Mouse (Mus musculus): ENCODE data around the gene Cdyl2. TPM values are rescaled to one million over a fixed set of nuclear protein-coding genes. Genes with fewer than 3 reads are reported as not detected.

Cdyl2 gene
- total RNA-seq (2021): 10 to 100 TPM; 19.2 to 23.3 TPM
- long read RNA-seq, experiment 1, transcript Cdyl2-201 (7 exons, 2,411 nt): major isoform, 8 of 14 reads
- long read RNA-seq, experiment 1, partial matches to known transcripts: 3 of 14 reads
- long read RNA-seq, experiment 1, other reads (novel, unspliced or antisense): 3 of 14 reads
- long read RNA-seq, experiment 2, partial matches to known transcripts: 0 of 7 reads
- long read RNA-seq, experiment 2, other reads (novel, unspliced or antisense): 3 of 7 reads

- DNase-seq (ENCODE audit: low spot score in 2 of 2): peak; percentile 72 to 85
Measured at GRCm38 (mm10) chr8:116732684-116733647, at the start of gene Cdyl2. Gene Cdyl2 (minus strand): TSS chr8:116732991.

DNA sequence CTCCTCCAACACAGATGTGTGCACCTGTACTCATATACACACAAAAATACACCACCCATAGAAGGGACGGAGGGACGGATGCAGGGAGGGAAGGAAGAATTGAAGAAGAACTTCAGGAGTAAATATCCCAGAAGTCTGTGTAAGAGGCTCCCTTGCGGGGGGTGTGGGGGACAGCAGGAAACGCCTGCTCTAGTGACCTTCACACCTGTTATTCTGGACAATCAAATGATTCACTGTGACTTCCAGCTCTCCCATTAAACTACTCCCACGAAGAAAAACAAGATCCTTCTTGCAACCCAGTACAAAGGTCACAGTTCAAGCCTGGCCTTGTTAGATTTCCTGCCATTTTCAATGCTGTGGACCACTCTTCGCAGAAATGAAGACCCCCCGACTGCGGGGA is 47.8 kb upstream of the Cdyl2 start:
- no peak for DNase-seq (ENCODE audit: low spot score in 2 of 2)

GRCm38 (mm10) chr8:116774220-116774619 is 41.4 kb upstream of the Cdyl2 start:
- DNase-seq (ENCODE audit: low spot score in 2 of 2): no peak

- DNase-seq (ENCODE audit: low spot score in 2 of 2): no peak
Measured at GRCm38 (mm10) chr8:116772727-116773126, 39.9 kb upstream of the Cdyl2 start.

DNA sequence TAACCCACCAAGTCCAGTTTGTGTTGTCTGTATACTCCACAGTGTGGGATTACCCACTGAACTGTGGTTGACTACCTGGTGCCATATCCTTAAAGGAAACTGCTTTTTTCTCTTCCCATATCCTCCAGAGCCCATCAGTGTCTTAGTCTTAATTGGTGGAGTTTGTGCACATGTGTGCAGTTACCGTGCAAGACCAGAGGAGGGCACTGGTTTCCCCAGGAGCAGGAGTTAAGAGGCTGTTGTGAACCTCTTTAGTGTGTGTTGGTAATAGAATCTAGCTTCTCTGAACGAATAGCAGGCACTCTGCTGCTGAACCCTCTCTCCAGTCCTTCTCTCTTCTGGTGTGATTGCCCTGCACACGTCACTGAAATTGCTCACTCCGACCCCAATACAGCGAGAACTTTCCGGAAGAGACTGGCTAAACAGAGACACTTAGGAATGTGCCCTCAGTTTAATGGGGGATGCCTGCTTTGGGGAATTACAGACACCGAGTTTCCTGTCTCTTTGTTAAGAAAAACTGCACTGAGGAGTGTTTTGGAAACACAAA is 39.1 kb upstream of the Cdyl2 start:
- no peak for DNase-seq (ENCODE audit: low spot score in 2 of 2)

GRCm38 (mm10) chr8:116770756-116771155 is 38.0 kb upstream of the Cdyl2 start:
- DNase-seq (ENCODE audit: low spot score in 2 of 2): no peak

DNA sequence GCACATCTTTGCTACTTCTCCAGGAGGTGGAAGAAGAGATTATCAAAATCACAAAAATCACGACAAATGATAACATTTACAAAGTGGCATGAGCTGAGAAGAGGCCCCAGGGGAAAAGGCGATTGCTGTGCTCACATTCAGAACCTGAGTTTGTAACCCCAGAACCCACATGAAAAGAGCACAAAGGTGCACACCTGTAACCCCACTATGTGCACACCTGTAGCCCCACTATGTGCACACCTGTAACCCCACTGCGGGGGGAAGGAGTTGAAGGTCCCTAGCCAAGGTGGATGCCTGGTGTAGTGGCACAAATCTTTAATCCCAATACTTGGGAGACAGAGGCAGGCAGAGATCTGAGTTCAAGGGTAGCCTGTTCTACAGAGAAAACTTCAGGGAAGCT is 23.4 kb upstream of the Cdyl2 start:
- DNase-seq (ENCODE audit: low spot score in 2 of 2): no peak

DNA sequence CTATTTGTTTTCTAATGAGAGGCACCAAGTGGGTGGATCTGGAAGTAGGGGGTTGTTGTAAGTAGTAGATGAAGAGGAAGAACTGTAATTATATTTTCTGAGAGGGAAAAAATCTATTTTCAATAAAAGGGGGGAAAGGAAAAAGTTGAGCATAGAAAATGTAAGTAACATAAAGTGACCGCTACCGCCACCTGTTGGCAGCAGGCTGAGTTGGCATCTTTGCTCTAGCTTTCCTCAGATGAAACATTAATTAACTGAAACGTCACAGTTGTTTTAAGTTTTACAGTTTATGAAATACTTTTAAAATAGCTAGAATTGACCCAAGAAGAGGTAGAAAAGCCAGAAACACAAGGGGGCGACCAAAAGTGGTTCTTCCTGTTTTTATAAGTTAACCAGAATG is 22.8 kb upstream of the Cdyl2 start:
- DNase-seq (ENCODE audit: low spot score in 2 of 2): peak; percentile 41 to 46

DNA sequence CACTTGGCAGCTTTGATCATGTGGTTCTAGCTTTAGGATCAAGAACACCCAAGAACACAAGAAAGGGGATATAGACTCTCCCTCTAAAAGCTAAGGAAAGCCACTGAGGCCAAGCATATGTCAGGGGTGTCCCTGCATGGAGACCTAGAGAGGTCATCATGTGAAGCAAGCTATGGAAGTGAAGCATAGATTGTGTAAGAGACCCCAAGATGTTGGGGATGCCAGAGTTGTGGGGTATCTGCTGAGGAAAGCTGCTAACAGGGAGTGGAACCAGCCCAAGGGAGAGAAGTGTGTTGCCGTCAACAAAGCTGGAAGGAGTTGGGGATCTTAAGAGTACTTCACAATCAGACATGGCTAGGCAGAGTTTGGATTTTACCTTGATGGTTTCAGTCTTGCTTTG is 7.9 kb upstream of the Cdyl2 start:
- no peak for DNase-seq (ENCODE audit: low spot score in 2 of 2)

GRCm38 (mm10) chr8:116735306-116735705 is 2.5 kb upstream of the Cdyl2 start:
- peak; percentile 56 to 60 for DNase-seq (ENCODE audit: low spot score in 2 of 2)

DNA sequence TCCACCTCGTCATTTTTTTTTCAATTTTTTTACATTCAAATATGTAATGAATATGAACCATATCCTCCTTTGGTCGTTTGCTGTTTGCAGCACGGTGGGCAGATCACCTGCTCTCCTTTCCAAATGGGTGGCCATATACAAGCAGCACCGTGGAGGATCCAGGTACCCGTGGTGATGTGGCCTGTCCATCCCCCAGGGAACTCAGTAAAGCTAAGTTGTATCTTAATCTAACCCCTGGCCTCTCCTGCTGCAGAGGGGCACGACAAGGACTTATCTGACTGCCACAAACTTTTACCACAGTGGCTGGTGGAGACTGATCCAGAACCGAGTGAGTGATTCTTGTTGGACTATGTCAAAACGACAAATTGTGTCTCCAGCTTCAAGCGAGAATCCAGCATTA is 1.4 kb upstream of the Cdyl2 start:
- DNase-seq (ENCODE audit: low spot score in 2 of 2): no peak

DNA sequence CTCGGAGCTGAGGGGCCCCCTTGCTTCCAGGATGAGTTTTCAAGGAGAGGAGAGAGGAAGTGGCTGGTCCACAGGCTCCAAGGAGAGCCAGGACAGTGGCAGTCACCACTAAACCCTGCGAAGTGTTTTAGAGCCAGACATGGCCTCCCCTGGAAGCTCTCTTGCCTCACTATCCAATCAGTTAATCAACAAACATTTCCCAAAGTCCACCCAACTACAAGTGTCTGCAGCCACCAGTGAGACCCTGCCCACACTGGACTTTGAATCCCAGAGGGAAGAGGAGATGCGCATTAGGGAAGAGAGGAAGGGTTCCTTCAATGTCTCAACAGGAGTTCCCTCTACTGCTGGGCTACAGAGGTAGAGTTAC is 840 bp upstream of the Cdyl2 start:
- no peak for DNase-seq (ENCODE audit: low spot score in 2 of 2)

DNA sequence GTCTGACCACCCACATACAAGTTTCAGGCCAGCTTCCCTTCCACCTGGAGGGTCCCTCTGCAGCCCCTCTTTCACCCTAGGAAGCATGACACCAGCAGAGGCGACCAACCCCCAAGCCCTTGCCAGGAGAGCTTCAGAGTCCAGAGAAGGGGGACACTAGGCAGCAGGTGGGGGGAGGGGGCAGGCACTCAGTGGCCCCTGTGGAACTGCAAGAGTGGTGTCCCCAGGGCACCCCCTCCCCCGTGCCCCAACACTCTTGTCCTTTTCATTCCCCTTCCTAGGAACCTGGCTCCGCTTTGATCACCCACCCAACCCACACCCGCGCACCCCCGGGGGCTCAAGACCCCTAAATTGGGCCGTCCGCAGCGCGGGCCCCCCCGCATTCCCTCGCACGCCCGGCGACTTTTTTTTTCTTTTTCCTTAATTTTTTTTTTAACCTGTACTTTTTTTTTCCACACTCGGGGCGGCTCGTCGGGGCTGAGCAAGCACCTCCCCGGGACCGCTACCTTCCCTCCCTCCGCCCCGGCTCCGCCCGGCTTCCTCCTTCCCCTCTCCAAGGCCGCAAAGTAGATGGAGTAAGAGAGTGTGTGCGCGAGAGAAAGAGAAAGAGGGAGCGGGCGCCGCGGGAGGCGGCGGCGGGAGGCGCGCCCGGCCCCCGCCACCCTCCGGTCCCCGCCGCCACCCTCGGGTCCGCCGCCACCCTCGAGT is 661 bp downstream of the Cdyl2 start:
- DNase-seq (ENCODE audit: low spot score in 2 of 2): no peak

GRCm38 (mm10) chr8:116721451-116721850 is 11.3 kb downstream of the Cdyl2 start:
- DNase-seq (ENCODE audit: low spot score in 2 of 2): no peak

- DNase-seq (ENCODE audit: low spot score in 2 of 2): no peak
Measured at GRCm38 (mm10) chr8:116707496-116707895, 25.3 kb downstream of the Cdyl2 start.

DNA sequence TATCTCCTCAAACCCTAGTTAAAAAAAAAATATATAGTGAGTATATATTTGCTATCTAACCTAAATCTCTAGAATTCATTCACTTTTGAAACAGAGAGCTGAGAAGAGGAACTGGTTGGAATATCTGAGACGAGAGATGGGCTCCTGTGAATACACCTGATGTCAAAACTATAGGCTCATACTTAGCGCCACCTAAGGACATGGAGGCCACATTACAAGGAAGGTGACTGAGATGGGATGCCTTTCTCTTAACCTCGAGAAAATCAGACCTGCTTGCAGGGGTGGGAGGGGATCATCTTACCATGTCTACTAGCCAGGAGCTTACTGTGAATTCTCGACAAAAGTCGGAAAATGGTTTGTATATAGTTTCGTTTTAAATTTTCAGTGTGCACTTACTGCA is 30.3 kb downstream of the Cdyl2 start:
- no peak for DNase-seq (ENCODE audit: low spot score in 2 of 2)

- no peak for DNase-seq (ENCODE audit: low spot score in 2 of 2)
Measured at GRCm38 (mm10) chr8:116692931-116693330, 39.9 kb downstream of the Cdyl2 start.

DNA sequence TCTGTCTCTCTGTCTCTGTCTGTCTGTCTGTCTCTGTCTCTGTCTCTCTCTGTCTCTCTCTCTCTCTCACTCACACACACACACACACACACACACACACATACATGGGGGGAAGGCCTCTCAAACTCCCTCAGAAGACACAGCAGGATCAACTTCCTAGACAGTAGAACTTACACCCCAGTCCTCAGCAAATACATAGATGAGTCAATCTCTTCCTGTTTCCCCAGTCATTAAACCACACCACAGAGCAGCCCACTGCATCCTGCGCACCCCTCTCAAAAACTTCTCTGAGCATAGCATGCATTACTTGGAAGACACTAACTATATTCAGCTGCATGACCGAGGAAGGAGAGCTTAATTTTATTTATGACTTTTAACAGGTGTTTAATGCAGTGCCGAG is 43.0 kb downstream of the Cdyl2 start:
- DNase-seq (ENCODE audit: low spot score in 2 of 2): no peak

- no peak for DNase-seq (ENCODE audit: low spot score in 2 of 2)
Measured at GRCm38 (mm10) chr8:116676174-116676573, 56.6 kb downstream of the Cdyl2 start.

DNA sequence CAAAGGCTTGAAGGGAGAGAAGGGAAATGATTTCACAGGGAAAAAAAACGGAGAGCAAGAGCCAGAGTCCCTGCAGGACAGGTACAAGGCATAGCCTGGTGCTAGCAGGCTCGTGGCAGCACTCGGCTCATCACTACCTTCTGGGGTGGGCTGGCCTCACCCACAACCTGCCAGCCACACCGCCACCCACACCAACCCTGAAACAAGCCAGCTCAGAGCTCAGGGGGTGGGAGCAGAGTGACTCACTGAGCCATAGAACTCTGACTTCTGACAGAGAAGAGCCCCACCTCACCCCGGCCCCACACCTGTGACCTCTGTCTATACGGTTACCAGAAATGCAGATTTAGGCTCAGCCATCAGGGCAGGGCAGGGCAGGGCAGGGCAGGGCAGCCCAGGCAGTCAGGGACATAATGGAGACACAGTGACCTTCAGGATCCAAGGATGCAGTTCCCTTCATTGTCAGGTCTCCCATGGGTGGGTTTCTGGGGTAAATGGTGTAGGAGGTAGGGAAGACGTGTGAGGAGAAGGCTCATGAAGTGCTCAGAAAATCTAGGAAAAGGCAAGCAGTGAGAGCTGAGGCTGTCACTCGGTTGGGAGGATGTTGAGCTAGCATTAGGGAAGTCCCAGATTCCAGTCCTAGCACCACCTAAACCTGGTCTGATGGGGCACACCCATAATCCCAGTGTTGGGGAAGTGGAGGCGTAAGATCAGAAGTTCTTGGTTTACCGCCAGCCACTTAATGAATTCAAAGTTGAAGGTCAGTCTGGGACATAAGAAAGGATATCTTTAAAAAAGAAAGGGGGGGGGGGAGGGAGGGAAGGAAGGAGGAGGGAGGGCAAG is 58.6 kb downstream of the Cdyl2 start:
- DNase-seq (ENCODE audit: low spot score in 2 of 2): peak; percentile 47 to 67

- DNase-seq (ENCODE audit: low spot score in 2 of 2): no peak
Measured at GRCm38 (mm10) chr8:116673493-116673892, 59.3 kb downstream of the Cdyl2 start.

All from left cerebral cortex, adult 18-20 months (tissue).